Mouse (Mus musculus): Measurements from ENCODE around the gene Gm19426. TPM values are rescaled to one million over a fixed set of nuclear protein-coding genes. Genes with fewer than 3 reads are reported as not detected.
A peak's percentile ranks its signal among the peaks of the same experiment; 100 is the strongest.

The Gm19426 gene
- polyA plus RNA-seq (2016; fragmentation: Nextera tagmentation; extraction: Ambion mirVana): 9.7 and 10.9 TPM in 2 replicates

DNA sequence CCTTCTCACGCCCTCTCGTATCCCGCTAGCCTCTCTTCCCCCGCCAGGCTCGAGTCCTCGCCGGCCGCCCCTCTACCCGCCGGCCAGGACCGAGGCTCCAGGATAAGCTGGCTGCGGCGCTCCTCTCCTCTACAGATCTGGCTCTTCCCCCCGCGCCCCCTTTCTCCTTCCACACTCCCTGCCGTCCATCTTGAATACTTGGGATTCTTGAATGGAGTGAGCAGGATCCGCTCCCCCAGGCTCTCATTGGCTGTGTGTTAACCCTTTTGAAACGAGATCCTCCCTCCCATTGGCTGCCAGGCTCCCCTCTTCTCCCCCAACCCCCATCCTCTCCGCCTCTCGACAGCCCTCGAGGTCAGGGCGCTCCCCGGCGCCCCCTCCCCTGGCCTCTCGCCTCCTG is at the start of gene Gm19426:
Gene Gm19426, minus strand, starts transcription at position 95 of the 400 bp plus-strand sequence.
- H3K4me2 ChIP-seq (replicated peaks): peak within 1 kb of the TSS; percentile 89
- H3K36me3 ChIP-seq: no peaks in the 10 kb centered on the region; the same call in 1 of the 2 replicates
- peaks cover 46% of the 10 kb centered on the region for H3K4me1 ChIP-seq
- H3K9ac ChIP-seq: peak within 1 kb of the TSS; percentile 99
- H3K27ac ChIP-seq: peak within 1 kb of the TSS; percentile 99
- H3K4me3 ChIP-seq: peak within 1 kb of the TSS; percentile 87
- no peaks in the 10 kb centered on the region for H3K27me3 ChIP-seq
- H3K9me3 ChIP-seq (replicated peaks): no peaks in the 10 kb centered on the region
- under 1% methylated on average over 22 of the region's 25 CpGs for WGBS
- peak; percentile 87 for ATAC-seq (ENCODE audit: low FRiP score)

DNA sequence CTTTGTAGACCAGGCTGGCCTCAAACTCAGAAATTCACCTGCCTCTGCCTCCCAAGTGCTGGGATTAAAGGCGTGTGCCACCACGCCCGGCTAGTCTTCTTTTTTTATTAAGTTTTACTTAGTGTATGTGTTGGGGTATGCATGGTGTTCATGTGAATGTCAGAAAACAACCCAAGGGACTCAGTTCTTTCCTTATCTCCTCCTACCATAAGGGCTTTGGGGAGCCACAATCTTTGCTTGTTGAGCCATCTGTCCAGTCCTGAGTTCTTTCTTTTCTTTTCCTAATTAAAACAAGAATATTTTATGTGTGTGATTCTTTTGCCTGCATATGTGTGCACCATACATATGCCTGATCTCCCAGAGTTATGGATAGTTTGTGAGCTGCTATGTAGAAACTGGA is 49.7 kb upstream of the Gm19426 start:
- Histone ChIP-seq H3K36me3 (no peaks in the 10 kb centered on the region), H3K27me3 (no peaks in the 10 kb centered on the region; the same call in 1 of the 2 replicates), H3K9me3 (replicated peaks) (peaks cover 5% of the 10 kb centered on the region), H3K4me2 (replicated peaks) (no peak overlapping the region), H3K4me3 (no peak overlapping the region), H3K4me1 (no peaks in the 10 kb centered on the region), H3K27ac (no peak overlapping the region), H3K9ac (no peak overlapping the region)
- WGBS: 84% methylated on average over 3 of the region's 3 CpGs
- no peak for ATAC-seq (ENCODE audit: low FRiP score)

DNA sequence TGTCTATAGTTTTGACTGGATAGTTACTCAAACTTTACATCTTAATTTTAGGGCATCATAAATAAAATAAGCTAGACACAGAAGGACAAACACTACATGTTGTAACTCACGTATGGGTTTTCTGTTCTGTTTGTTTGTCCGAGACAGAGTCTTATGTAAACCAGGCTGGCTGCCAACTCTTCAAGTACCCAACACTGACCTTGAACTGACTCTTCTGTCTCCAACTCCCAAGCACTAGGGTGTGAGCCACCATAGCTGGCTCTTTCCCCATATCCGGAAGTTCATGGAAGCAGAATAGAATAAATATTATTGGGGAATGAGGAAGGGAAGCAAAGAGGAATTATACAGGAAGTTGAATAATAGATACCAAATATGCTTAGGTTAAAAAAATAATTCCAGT is 49.1 kb upstream of the Gm19426 start:
- H3K9ac ChIP-seq: no peak overlapping the region
- ATAC-seq (ENCODE audit: low FRiP score): no peak
- no peaks in the 10 kb centered on the region; the same call in 1 of the 2 replicates for H3K27me3 ChIP-seq
- no peaks in the 10 kb centered on the region for H3K4me1 ChIP-seq
- H3K4me2 ChIP-seq (replicated peaks): no peak overlapping the region
- H3K27ac ChIP-seq: no peak overlapping the region
- H3K9me3 ChIP-seq (replicated peaks): peaks cover 5% of the 10 kb centered on the region
- H3K4me3 ChIP-seq: no peak overlapping the region
- no peaks in the 10 kb centered on the region for H3K36me3 ChIP-seq
- WGBS: 87% methylated on average over 3 of the region's 3 CpGs

- Histone ChIP-seq H3K4me3 (no peak overlapping the region), H3K9ac (no peak overlapping the region), H3K9me3 (replicated peaks) (peaks cover 5% of the 10 kb centered on the region; the same call in 1 of the 2 replicates), H3K27me3 (no peaks in the 10 kb centered on the region; the same call in 1 of the 2 replicates), H3K4me1 (no peaks in the 10 kb centered on the region), H3K27ac (no peak overlapping the region), H3K4me2 (replicated peaks) (no peak overlapping the region), H3K36me3 (no peaks in the 10 kb centered on the region)
- 56% methylated on average over 9 of the region's 9 CpGs for WGBS
- no peak for ATAC-seq (ENCODE audit: low FRiP score)
Observed at GRCm38 (mm10) chr2:84790418-84790817, 47.0 kb upstream of the Gm19426 start.

- ATAC-seq (ENCODE audit: low FRiP score): no peak
- no peak overlapping the region for H3K27ac ChIP-seq
- WGBS: 83% methylated on average over 3 of the region's 3 CpGs
- H3K4me2 ChIP-seq (replicated peaks): no peak overlapping the region
- no peaks in the 10 kb centered on the region for H3K9me3 ChIP-seq (replicated peaks)
- H3K4me3 ChIP-seq: no peak overlapping the region
- H3K4me1 ChIP-seq: no peaks in the 10 kb centered on the region
- no peaks in the 10 kb centered on the region for H3K36me3 ChIP-seq
- H3K9ac ChIP-seq: no peak overlapping the region
- H3K27me3 ChIP-seq: no peaks in the 10 kb centered on the region; the same call in 1 of the 2 replicates
Observed at GRCm38 (mm10) chr2:84788316-84788715, 44.9 kb upstream of the Gm19426 start.

DNA sequence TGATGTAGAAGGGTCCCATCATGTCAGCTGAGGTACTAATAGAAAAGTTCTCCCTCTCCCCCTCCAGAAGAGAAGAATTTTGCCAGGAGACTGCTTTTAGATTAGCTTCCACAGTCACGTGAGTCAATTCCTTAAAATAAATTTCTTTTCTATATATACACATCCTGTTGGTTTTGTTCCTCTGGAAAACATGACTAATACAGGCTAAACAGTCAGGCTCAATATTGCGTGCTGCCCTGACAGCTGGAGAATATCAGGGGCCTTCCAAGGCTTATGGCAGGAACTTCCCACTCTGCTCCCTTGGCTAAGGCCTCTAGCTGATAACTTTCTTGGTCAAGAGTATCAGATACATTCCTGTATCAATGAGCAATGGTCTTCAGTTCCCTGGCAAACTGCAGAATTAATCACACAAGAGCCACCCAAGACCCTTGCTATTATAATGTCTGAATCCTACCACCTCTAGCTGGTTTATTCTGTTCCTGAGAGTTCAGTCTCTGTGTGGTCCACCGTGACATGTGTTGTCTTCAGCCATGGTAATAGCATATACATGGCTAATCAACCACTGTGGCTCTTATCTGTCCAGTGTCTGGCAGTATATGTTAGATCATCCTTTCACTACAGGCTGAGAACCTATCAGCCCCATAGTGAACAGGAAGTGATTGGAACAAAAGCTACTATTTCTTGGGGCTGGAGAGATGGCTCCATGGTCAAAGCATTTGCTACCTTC is 40.5 kb upstream of the Gm19426 start:
- no peak overlapping the region for H3K4me2 ChIP-seq (replicated peaks)
- no peaks in the 10 kb centered on the region for H3K9me3 ChIP-seq (replicated peaks)
- no peaks in the 10 kb centered on the region for H3K4me1 ChIP-seq
- WGBS: 88% methylated on average over 3 of the region's 3 CpGs
- H3K4me3 ChIP-seq: no peak overlapping the region
- H3K9ac ChIP-seq: no peak overlapping the region
- H3K27me3 ChIP-seq: no peaks in the 10 kb centered on the region
- no peaks in the 10 kb centered on the region for H3K36me3 ChIP-seq
- ATAC-seq (ENCODE audit: low FRiP score): no peak
- no peak overlapping the region for H3K27ac ChIP-seq

DNA sequence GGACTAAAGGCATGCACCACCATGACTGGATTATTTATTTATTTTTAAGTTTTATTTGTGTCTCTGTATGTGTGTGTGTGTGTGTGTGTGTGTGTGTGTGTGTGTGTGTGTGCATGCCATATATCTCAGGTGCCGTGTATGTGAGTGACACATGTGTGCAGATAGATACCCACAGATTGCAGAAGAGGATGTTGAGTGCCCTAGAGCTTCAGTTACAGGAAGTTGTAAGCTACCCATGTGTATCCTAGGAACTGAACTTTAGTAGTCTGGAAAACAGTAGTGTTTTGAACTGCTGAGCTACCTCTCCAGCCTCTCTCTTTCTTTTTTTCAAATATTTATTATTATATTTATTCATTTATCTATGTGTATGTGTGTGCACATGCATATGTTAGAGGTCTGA is 39.9 kb upstream of the Gm19426 start:
- H3K4me1 ChIP-seq: no peaks in the 10 kb centered on the region
- H3K9ac ChIP-seq: no peak overlapping the region
- H3K36me3 ChIP-seq: no peaks in the 10 kb centered on the region
- no peak for ATAC-seq (ENCODE audit: low FRiP score)
- H3K9me3 ChIP-seq (replicated peaks): no peaks in the 10 kb centered on the region
- no peak overlapping the region for H3K4me3 ChIP-seq
- no peaks in the 10 kb centered on the region for H3K27me3 ChIP-seq
- H3K27ac ChIP-seq: no peak overlapping the region
- no peak overlapping the region for H3K4me2 ChIP-seq (replicated peaks)
- WGBS: 100% methylated on average over 1 of the region's 1 CpGs

DNA sequence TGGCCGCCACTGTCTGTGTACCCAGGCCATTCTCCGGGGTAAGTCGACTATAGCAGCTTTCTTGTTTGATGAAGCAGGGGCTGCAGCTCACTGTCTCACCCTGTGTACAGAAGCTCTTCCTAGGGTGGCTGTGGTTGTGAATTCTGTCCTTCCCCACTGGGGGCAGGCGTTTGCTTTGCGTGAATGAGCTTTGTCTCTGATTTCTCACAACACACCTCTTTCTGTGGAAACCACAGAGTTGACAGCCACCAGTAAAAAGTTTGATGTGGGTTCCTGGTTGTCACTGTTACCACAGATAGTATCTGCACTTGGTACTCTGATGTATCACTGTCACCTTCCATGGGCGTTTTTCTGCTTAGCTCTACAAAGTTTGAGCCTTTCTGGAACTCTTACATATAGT is 35.8 kb upstream of the Gm19426 start:
- Histone ChIP-seq H3K36me3 (no peaks in the 10 kb centered on the region), H3K27me3 (no peaks in the 10 kb centered on the region), H3K9me3 (replicated peaks) (no peaks in the 10 kb centered on the region), H3K4me1 (peaks cover 7% of the 10 kb centered on the region), H3K9ac (no peak overlapping the region), H3K4me3 (no peak overlapping the region), H3K27ac (no peak overlapping the region), H3K4me2 (replicated peaks) (no peak overlapping the region)
- ATAC-seq (ENCODE audit: low FRiP score): no peak
- 59% methylated on average over 6 of the region's 6 CpGs for WGBS

DNA sequence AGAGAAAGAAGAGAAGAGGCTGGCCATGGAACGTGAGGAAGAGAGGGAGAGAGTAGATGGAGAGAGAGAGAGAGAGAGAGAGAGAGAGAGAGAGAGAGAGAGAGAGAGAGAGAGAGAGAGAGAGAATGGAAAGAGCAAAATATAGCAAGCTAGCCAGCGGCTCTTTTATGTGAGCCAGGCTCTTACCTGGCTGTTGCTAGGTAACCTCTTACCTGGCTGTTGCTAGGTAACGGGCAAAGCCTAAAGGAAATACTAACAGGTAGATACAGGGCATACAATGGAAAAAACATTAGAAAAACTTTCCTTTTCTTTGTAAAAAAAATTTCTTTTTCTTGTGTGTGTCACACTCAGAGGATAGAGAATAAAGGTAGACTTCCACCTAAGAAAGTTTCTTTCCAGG is 34.3 kb upstream of the Gm19426 start:
- Histone ChIP-seq H3K4me3 (no peak overlapping the region), H3K9me3 (replicated peaks) (no peaks in the 10 kb centered on the region), H3K36me3 (no peaks in the 10 kb centered on the region), H3K27ac (no peak overlapping the region), H3K27me3 (no peaks in the 10 kb centered on the region), H3K4me2 (replicated peaks) (no peak overlapping the region), H3K9ac (no peak overlapping the region), H3K4me1 (peaks cover 14% of the 10 kb centered on the region)
- WGBS: 66% methylated on average over 3 of the region's 3 CpGs
- ATAC-seq (ENCODE audit: low FRiP score): no peak

DNA sequence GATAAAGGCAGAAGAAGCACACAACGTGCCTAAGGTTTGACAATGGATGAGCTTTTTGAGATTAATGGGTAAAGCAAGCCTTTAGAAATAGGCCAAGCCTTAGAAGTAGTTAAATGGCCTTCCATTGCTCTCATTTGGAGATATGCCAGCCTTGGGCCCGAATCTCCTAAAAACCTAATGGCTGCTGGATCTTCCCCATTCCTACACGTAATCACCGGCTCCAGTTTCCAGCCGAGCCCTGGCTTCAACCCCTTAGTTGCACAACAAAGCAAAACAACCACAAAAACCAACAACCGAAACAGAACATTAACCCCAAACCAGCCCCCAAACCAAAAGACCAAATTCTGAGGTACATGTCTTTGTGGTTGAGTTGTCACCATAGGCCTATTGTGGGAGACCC is 32.2 kb upstream of the Gm19426 start:
- no peak overlapping the region for H3K9ac ChIP-seq
- no peaks in the 10 kb centered on the region for H3K9me3 ChIP-seq (replicated peaks)
- H3K27me3 ChIP-seq: no peaks in the 10 kb centered on the region
- 78% methylated on average over 6 of the region's 6 CpGs for WGBS
- H3K36me3 ChIP-seq: no peaks in the 10 kb centered on the region
- no peak for ATAC-seq (ENCODE audit: low FRiP score)
- H3K27ac ChIP-seq: peak overlapping the region; percentile 80; the same call in 1 of the 2 replicates
- H3K4me2 ChIP-seq (replicated peaks): no peak overlapping the region
- peaks cover 14% of the 10 kb centered on the region for H3K4me1 ChIP-seq
- H3K4me3 ChIP-seq: no peak overlapping the region

GRCm38 (mm10) chr2:84775241-84775640 is 31.8 kb upstream of the Gm19426 start, which contains the start of gene Serping1:
Serping1 (minus strand) TSS chr2:84775444.
- Histone ChIP-seq H3K4me3 (peak within 1 kb of the TSS; percentile 35), H3K9me3 (replicated peaks) (no peaks in the 10 kb centered on the region), H3K9ac (peak within 1 kb of the TSS; percentile 61), H3K27ac (peak within 1 kb of the TSS; percentile 80), H3K27me3 (no peaks in the 10 kb centered on the region), H3K4me2 (replicated peaks) (peak within 1 kb of the TSS; percentile 61), H3K36me3 (no peaks in the 10 kb centered on the region), H3K4me1 (peaks cover 14% of the 10 kb centered on the region)
- peak; percentile 51 for ATAC-seq (ENCODE audit: low FRiP score)
- 50% methylated on average over 9 of the region's 9 CpGs for WGBS

GRCm38 (mm10) chr2:84774751-84775150 is 31.3 kb upstream of the Gm19426 start:
- peak overlapping the region; percentile 61 for H3K4me2 ChIP-seq (replicated peaks)
- H3K4me1 ChIP-seq: peaks cover 14% of the 10 kb centered on the region
- H3K27ac ChIP-seq: peak overlapping the region; percentile 80
- peak; percentile 95 for ATAC-seq (ENCODE audit: low FRiP score)
- peak overlapping the region; percentile 35 for H3K4me3 ChIP-seq
- H3K9ac ChIP-seq: peak overlapping the region; percentile 61
- H3K36me3 ChIP-seq: no peaks in the 10 kb centered on the region
- 1% methylated on average over 14 of the region's 15 CpGs for WGBS
- no peaks in the 10 kb centered on the region for H3K27me3 ChIP-seq
- H3K9me3 ChIP-seq (replicated peaks): no peaks in the 10 kb centered on the region

DNA sequence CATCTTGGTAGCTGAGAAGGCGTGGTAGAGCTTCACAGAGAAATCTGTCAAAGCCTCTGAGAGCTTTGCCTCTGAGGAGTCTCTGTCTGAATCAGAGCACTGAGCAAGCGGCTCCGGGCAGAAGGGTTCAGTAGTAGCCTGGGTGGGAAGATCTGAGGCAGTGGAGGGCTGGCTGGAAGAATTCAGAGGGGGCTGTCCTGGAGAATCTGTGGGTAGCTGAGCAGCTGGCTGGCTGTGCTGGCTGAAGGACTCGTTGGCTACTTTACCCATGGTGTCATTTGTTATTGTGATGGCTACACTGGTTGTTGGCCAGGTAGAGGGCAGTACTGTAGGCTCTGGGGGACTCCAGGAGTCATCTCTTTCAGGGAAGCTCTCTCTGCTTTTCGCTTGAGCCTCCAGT is 29.7 kb upstream of the Gm19426 start:
- Histone ChIP-seq H3K9ac (no peak overlapping the region), H3K4me3 (no peak overlapping the region), H3K4me2 (replicated peaks) (no peak overlapping the region), H3K36me3 (0 out of 2 replicates have a peak, but pooled peaks cover 5% of the 10 kb centered on the region), H3K27me3 (no peaks in the 10 kb centered on the region), H3K4me1 (peaks cover 14% of the 10 kb centered on the region), H3K9me3 (replicated peaks) (no peaks in the 10 kb centered on the region), H3K27ac (no peak overlapping the region)
- WGBS: 82% methylated on average over 5 of the region's 5 CpGs
- ATAC-seq (ENCODE audit: low FRiP score): no peak
